Mouse (Mus musculus) forelimb bud, embryonic 11.5 days (tissue): Measurements from ENCODE around the gene Pdia2.
"Not testable (repeated sequence)": the region's sequence is repeated elsewhere in the genome, so short reads cannot be mapped to it uniquely, and the experiment has no call there.

Source experiments
- DNase-seq: peaks from one replicate; pipeline ENCODE4 v3.0.0-alpha.2; 2012; ENCODE audit warnings: low read depth, low spot score

The Pdia2 gene

GRCm38 (mm10) chr17:26200831-26201705 is 2.2 kb upstream of the Pdia2 start:
- no peak for DNase-seq

GRCm38 (mm10) chr17:26192481-26193190 is 6.3 kb downstream of the Pdia2 start:
- no peak for DNase-seq

GRCm38 (mm10) chr17:26191486-26191885 is 7.4 kb downstream of the Pdia2 start:
- DNase-seq = not testable (repeated sequence)

GRCm38 (mm10) chr17:26188091-26188805 is 10.6 kb downstream of the Pdia2 start:
- no peak for DNase-seq

GRCm38 (mm10) chr17:26187592-26187991 is 11.3 kb downstream of the Pdia2 start:
- no peak for DNase-seq

- no peak for DNase-seq
These were observed 17.7 kb downstream of the Pdia2 start for GRCm38 (mm10) chr17:26181179-26181578.

GRCm38 (mm10) chr17:26178611-26179010 is 20.3 kb downstream of the Pdia2 start:
- DNase-seq = no peak

- not testable (repeated sequence) for DNase-seq
These were observed 23.6 kb downstream of the Pdia2 start for GRCm38 (mm10) chr17:26175248-26175647.

- DNase-seq = no peak
These were observed 30.8 kb downstream of the Pdia2 start for GRCm38 (mm10) chr17:26168039-26168438.

GRCm38 (mm10) chr17:26162736-26163135 is 36.2 kb downstream of the Pdia2 start:
- DNase-seq = no peak

GRCm38 (mm10) chr17:26151886-26152630 is 46.8 kb downstream of the Pdia2 start:
- DNase-seq = no peak

- DNase-seq = no peak
These were observed 49.8 kb downstream of the Pdia2 start for GRCm38 (mm10) chr17:26149056-26149455.
